Mouse (Mus musculus): ENCODE measurements around the gene Col23a1.

DNA sequence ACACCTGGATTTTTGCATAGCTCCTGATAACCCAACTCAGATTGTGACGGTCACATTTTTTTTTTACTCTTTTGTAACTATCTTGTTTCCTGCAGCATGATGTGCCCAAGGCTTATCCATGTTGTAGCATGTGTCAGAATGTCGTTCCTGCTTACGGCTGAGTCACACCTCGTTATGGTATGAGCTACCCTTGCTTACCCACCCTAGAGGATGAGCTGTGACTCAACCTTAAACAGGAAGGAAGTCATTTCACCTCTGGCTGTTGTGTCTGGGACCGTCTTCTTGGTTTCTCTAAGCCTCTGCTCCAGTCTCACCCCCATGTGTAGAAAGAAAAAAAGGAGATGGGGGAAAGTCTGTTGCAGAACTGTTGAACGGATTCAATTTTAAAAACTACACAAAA is 223.3 kb downstream of the Col23a1 start:
- TF ChIP-seq TCF12 (IDR thresholded peaks at IDR 0.05; ENCODE audit: insufficient read depth, poor library complexity, severe bottlenecking), result no peak
- TF ChIP-seq E2F4 (IDR thresholded peaks at IDR 0.05; ENCODE audit: insufficient read depth), result no peak

Measured in myocyte (in vitro differentiated cells).